Mouse (Mus musculus): ENCODE measurements around the gene Katnb1.

- TF ChIP-seq CTCF (IDR thresholded peaks at IDR 0.05; ENCODE audit: low read depth) (no peak), EP300 (IDR thresholded peaks at IDR 0.05; ENCODE audit: low read depth) (no peak)
Measured at GRCm38 (mm10) chr8:95085432-95086141, 4.6 kb downstream of the Katnb1 start.
